Mouse (Mus musculus): ENCODE data around the gene Mical1.

GRCm38 (mm10) chr10:41514301-41514700, 38.2 kb downstream of the Mical1 start:
- no peak for TF ChIP-seq CTCF (IDR thresholded peaks at IDR 0.05; ENCODE audit: low read depth, low read length)
- TF ChIP-seq POLR2A (IDR thresholded peaks at IDR 0.05; ENCODE audit: borderline replicate concordance, low read depth, low read length) = no peak

Data from bone marrow macrophage, adult 2 months (primary cell).